Mouse (Mus musculus): Measurements from ENCODE around the gene Adamts8. TPM values are rescaled to one million over a fixed set of nuclear protein-coding genes. Genes with fewer than 3 reads are reported as not detected.
A peak's percentile ranks its signal among the peaks of the same experiment; 100 is the strongest.

The Adamts8 gene
- polyA plus RNA-seq, 1 experiment from 2014 or later, result 3.0 TPM

GRCm38 (mm10) chr9:30940328-30940727, 2.0 kb upstream of the Adamts8 start:
- no peaks in the 10 kb centered on the region for H3K9me3 ChIP-seq (ENCODE audit: control insufficient read depth, low read length)
- 4% methylated on average over 6 of the region's 6 CpGs for WGBS
- ATAC-seq (ENCODE audit: low FRiP score), result peak; percentile 29; the same call in 1 of the 2 replicates

GRCm38 (mm10) chr9:30943341-30943740, 979 bp downstream of the Adamts8 start:
- 2% methylated on average over 14 of the region's 14 CpGs for WGBS
- Histone ChIP-seq H3K27ac (no peak overlapping the region), H3K36me3 (replicated peaks; ENCODE audit: control insufficient read depth, insufficient read depth) (no peaks in the 10 kb centered on the region), H3K4me3 (replicated peaks; ENCODE audit: low read length) (peak overlapping the region; percentile 67), H3K27me3 (ENCODE audit: control insufficient read depth, insufficient read depth, low read length) (peaks cover 32% of the 10 kb centered on the region), H3K4me1 (replicated peaks; ENCODE audit: control insufficient read depth, insufficient read depth, low read length) (0 out of 2 replicates have a peak, but pooled peaks cover 12% of the 10 kb centered on the region), H3K4me2 (replicated peaks) (peak overlapping the region; percentile 98), H3K9me3 (ENCODE audit: control insufficient read depth, low read length) (no peaks in the 10 kb centered on the region), H3K9ac (peak overlapping the region; percentile 81)
- no peak for DNase-seq (ENCODE audit: low spot score)
- no peak for ATAC-seq (ENCODE audit: low FRiP score)

More at GRCm38 (mm10) chr9:30940328-30940727, 2.0 kb upstream of the Adamts8 start:
- Histone ChIP-seq H3K4me3 (replicated peaks; ENCODE audit: low read length) (no peak overlapping the region), H3K27ac (no peak overlapping the region), H3K4me2 (replicated peaks) (no peak overlapping the region), H3K36me3 (replicated peaks; ENCODE audit: control insufficient read depth, insufficient read depth) (no peaks in the 10 kb centered on the region), H3K4me1 (replicated peaks; ENCODE audit: control insufficient read depth, insufficient read depth, low read length) (0 out of 2 replicates have a peak, but pooled peaks cover 12% of the 10 kb centered on the region), H3K9ac (no peak overlapping the region), H3K27me3 (ENCODE audit: control insufficient read depth, insufficient read depth, low read length) (peaks cover 32% of the 10 kb centered on the region)
- DNase-seq (ENCODE audit: low spot score), result peak; percentile 98

DNA sequence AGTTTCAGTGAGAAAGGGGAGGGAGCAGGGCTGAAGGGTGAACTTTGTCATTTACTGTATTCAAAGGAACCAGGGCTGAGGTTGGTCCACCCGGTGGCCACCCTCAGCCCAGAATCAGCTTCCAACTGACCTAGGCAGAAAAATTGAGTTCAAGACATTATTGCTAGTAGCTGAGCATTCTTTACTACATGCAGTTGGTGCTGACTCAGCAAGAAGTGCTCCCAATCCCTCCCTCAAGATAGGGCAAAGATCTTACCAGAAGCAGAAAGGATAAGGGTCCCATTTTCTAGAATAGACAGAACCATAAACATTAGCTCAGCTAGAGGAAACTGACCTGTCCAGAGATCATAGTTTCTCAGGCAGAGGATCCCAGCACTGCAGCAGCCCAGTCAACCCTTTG, 1.9 kb downstream of the Adamts8 start:
- peak overlapping the region; percentile 98 for H3K4me2 ChIP-seq (replicated peaks)
- H3K9me3 ChIP-seq (ENCODE audit: control insufficient read depth, low read length), result no peaks in the 10 kb centered on the region
- H3K4me1 ChIP-seq (replicated peaks; ENCODE audit: control insufficient read depth, insufficient read depth, low read length), result 0 out of 2 replicates have a peak, but pooled peaks cover 12% of the 10 kb centered on the region
- peaks cover 32% of the 10 kb centered on the region for H3K27me3 ChIP-seq (ENCODE audit: control insufficient read depth, insufficient read depth, low read length)
- no peak for DNase-seq (ENCODE audit: low spot score)
- no peak for ATAC-seq (ENCODE audit: low FRiP score)
- no peak overlapping the region for H3K4me3 ChIP-seq (replicated peaks; ENCODE audit: low read length)
- WGBS, result 16% methylated on average over 1 of the region's 1 CpGs
- no peak overlapping the region for H3K9ac ChIP-seq
- H3K36me3 ChIP-seq (replicated peaks; ENCODE audit: control insufficient read depth, insufficient read depth), result no peaks in the 10 kb centered on the region
- H3K27ac ChIP-seq, result no peak overlapping the region

- 72% methylated on average over 1 of the region's 1 CpGs for WGBS
- Histone ChIP-seq H3K27me3 (ENCODE audit: control insufficient read depth, insufficient read depth, low read length) (peaks cover 32% of the 10 kb centered on the region), H3K27ac (no peak overlapping the region), H3K4me2 (replicated peaks) (no peak overlapping the region), H3K9ac (no peak overlapping the region), H3K4me1 (replicated peaks; ENCODE audit: control insufficient read depth, insufficient read depth, low read length) (0 out of 2 replicates have a peak, but pooled peaks cover 15% of the 10 kb centered on the region), H3K9me3 (ENCODE audit: control insufficient read depth, low read length) (no peaks in the 10 kb centered on the region), H3K4me3 (replicated peaks; ENCODE audit: low read length) (no peak overlapping the region), H3K36me3 (replicated peaks; ENCODE audit: control insufficient read depth, insufficient read depth) (no peaks in the 10 kb centered on the region)
- DNase-seq (ENCODE audit: low spot score) (no peak), ATAC-seq (ENCODE audit: low FRiP score) (no peak)
Observed at GRCm38 (mm10) chr9:30945276-30945675, 2.9 kb downstream of the Adamts8 start.

DNA sequence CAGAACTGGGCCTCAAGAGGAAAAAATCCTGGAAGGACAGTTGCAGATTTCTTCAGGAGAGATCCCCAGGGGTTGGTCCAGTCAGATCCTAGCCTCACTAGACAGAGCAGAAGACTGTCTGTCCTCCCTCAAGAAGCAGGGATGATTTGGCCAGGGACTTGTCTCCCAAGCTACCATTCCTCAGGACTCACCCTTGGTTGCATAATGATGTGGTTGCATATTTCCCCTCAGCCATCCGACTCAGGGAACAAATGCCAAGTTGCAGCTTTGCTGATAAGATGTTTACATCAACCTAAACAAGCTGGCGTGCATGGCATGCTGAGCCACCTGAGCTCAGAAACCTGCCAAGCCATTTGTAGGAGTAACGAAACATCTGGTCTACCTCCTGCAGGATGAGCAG, 7.1 kb downstream of the Adamts8 start:
- WGBS, result 77% methylated on average over 3 of the region's 3 CpGs
- H3K9ac ChIP-seq, result no peak overlapping the region
- no peak overlapping the region for H3K27ac ChIP-seq
- no peaks in the 10 kb centered on the region for H3K36me3 ChIP-seq (replicated peaks; ENCODE audit: control insufficient read depth, insufficient read depth)
- H3K4me2 ChIP-seq (replicated peaks), result no peak overlapping the region
- ATAC-seq (ENCODE audit: low FRiP score) (no peak), DNase-seq (ENCODE audit: low spot score) (no peak)
- 0 out of 2 replicates have a peak, but pooled peaks cover 4% of the 10 kb centered on the region for H3K4me1 ChIP-seq (replicated peaks; ENCODE audit: control insufficient read depth, insufficient read depth, low read length)
- H3K4me3 ChIP-seq (replicated peaks; ENCODE audit: low read length), result no peak overlapping the region
- no peaks in the 10 kb centered on the region for H3K9me3 ChIP-seq (ENCODE audit: control insufficient read depth, low read length)
- H3K27me3 ChIP-seq (ENCODE audit: control insufficient read depth, insufficient read depth, low read length), result peaks cover 7% of the 10 kb centered on the region

- DNase-seq (ENCODE audit: low spot score), result no peak
- peaks cover 2% of the 10 kb centered on the region for H3K27me3 ChIP-seq (ENCODE audit: control insufficient read depth, insufficient read depth, low read length)
- H3K27ac ChIP-seq, result no peak overlapping the region
- H3K4me2 ChIP-seq (replicated peaks), result no peak overlapping the region
- ATAC-seq (ENCODE audit: low FRiP score), result peak; percentile 8; the same call in 1 of the 2 replicates
- no peak overlapping the region for H3K4me3 ChIP-seq (replicated peaks; ENCODE audit: low read length)
- no peaks in the 10 kb centered on the region for H3K36me3 ChIP-seq (replicated peaks; ENCODE audit: control insufficient read depth, insufficient read depth)
- WGBS, result 79% methylated on average over 4 of the region's 4 CpGs
- no peaks in the 10 kb centered on the region for H3K9me3 ChIP-seq (ENCODE audit: control insufficient read depth, low read length)
- 0 out of 2 replicates have a peak, but pooled peaks cover 4% of the 10 kb centered on the region for H3K4me1 ChIP-seq (replicated peaks; ENCODE audit: control insufficient read depth, insufficient read depth, low read length)
- no peak overlapping the region for H3K9ac ChIP-seq
Observed at GRCm38 (mm10) chr9:30949971-30950370, 7.6 kb downstream of the Adamts8 start.

GRCm38 (mm10) chr9:30950592-30950991, 8.2 kb downstream of the Adamts8 start:
- no peak overlapping the region for H3K9ac ChIP-seq
- H3K4me1 ChIP-seq (replicated peaks; ENCODE audit: control insufficient read depth, insufficient read depth, low read length), result 0 out of 2 replicates have a peak, but pooled peaks cover 4% of the 10 kb centered on the region
- H3K36me3 ChIP-seq (replicated peaks; ENCODE audit: control insufficient read depth, insufficient read depth), result no peaks in the 10 kb centered on the region
- DNase-seq (ENCODE audit: low spot score) (peak; percentile 60), ATAC-seq (ENCODE audit: low FRiP score) (no peak)
- no peak overlapping the region for H3K4me3 ChIP-seq (replicated peaks; ENCODE audit: low read length)
- 68% methylated on average over 4 of the region's 4 CpGs for WGBS
- H3K9me3 ChIP-seq (ENCODE audit: control insufficient read depth, low read length), result no peaks in the 10 kb centered on the region
- H3K27ac ChIP-seq, result no peak overlapping the region
- H3K27me3 ChIP-seq (ENCODE audit: control insufficient read depth, insufficient read depth, low read length), result no peaks in the 10 kb centered on the region; the same call in 1 of the 2 replicates
- H3K4me2 ChIP-seq (replicated peaks), result no peak overlapping the region

DNA sequence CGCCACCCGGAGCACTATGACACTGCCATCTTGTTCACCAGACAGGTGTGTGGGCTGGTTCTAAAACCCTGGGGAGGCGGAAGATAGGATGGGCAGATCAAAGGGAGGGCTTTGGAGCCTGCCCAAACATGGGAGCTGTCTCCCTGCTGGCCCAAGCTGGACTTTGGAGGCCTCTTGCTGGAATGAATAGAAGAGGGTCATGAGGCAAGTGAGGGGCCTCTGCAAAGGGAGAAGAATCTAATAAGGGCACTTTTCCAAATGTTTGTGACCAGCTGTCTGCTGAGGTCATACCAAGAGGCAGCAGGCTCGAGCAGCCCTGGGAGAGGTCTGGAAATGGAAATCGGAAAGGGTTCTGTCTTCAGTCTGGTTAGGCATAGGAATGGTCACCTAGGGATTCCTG, 9.1 kb downstream of the Adamts8 start:
- no peaks in the 10 kb centered on the region for H3K27me3 ChIP-seq (ENCODE audit: control insufficient read depth, insufficient read depth, low read length)
- H3K9ac ChIP-seq, result no peak overlapping the region
- no peaks in the 10 kb centered on the region for H3K36me3 ChIP-seq (replicated peaks; ENCODE audit: control insufficient read depth, insufficient read depth)
- no peak overlapping the region for H3K4me2 ChIP-seq (replicated peaks)
- no peaks in the 10 kb centered on the region for H3K9me3 ChIP-seq (ENCODE audit: control insufficient read depth, low read length)
- H3K27ac ChIP-seq, result no peak overlapping the region
- WGBS, result 85% methylated on average over 5 of the region's 5 CpGs
- 0 out of 2 replicates have a peak, but pooled peaks cover 4% of the 10 kb centered on the region for H3K4me1 ChIP-seq (replicated peaks; ENCODE audit: control insufficient read depth, insufficient read depth, low read length)
- no peak for DNase-seq (ENCODE audit: low spot score)
- H3K4me3 ChIP-seq (replicated peaks; ENCODE audit: low read length), result no peak overlapping the region
- ATAC-seq (ENCODE audit: low FRiP score), result no peak

DNA sequence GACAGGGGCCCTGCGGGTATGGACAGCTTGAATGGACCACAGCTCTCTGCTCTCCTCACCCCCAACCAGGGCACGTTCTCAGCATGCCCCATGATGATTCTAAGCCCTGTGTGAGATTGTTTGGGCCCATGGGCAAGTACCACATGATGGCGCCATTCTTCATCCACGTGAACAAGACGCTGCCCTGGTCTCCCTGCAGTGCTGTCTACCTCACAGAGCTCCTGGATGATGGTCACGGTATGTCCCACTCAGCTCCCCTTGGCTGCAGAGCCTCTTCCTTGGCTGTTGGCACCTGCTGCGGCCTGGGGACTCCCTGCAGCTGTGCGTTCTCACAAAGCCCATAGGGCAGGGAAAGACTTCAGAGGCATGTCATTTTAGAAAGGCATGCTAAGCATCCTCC, 10.9 kb downstream of the Adamts8 start:
- Histone ChIP-seq H3K9me3 (ENCODE audit: control insufficient read depth, low read length) (no peaks in the 10 kb centered on the region), H3K27me3 (ENCODE audit: control insufficient read depth, insufficient read depth, low read length) (no peaks in the 10 kb centered on the region), H3K4me2 (replicated peaks) (no peak overlapping the region), H3K4me3 (replicated peaks; ENCODE audit: low read length) (no peak overlapping the region), H3K27ac (no peak overlapping the region), H3K36me3 (replicated peaks; ENCODE audit: control insufficient read depth, insufficient read depth) (no peaks in the 10 kb centered on the region), H3K9ac (no peak overlapping the region), H3K4me1 (replicated peaks; ENCODE audit: control insufficient read depth, insufficient read depth, low read length) (0 out of 2 replicates have a peak, but pooled peaks cover 4% of the 10 kb centered on the region)
- WGBS, result 67% methylated on average over 8 of the region's 8 CpGs
- DNase-seq (ENCODE audit: low spot score) (no peak), ATAC-seq (ENCODE audit: low FRiP score) (no peak)

- DNase-seq (ENCODE audit: low spot score) (no peak), ATAC-seq (ENCODE audit: low FRiP score) (no peak)
- no peak overlapping the region for H3K27ac ChIP-seq
- no peak overlapping the region for H3K4me2 ChIP-seq (replicated peaks)
- no peaks in the 10 kb centered on the region for H3K36me3 ChIP-seq (replicated peaks; ENCODE audit: control insufficient read depth, insufficient read depth)
- H3K4me3 ChIP-seq (replicated peaks; ENCODE audit: low read length), result no peak overlapping the region
- no peak overlapping the region for H3K9ac ChIP-seq
- no peaks in the 10 kb centered on the region for H3K27me3 ChIP-seq (ENCODE audit: control insufficient read depth, insufficient read depth, low read length)
- no peaks in the 10 kb centered on the region for H3K9me3 ChIP-seq (ENCODE audit: control insufficient read depth, low read length)
- H3K4me1 ChIP-seq (replicated peaks; ENCODE audit: control insufficient read depth, insufficient read depth, low read length), result 0 out of 2 replicates have a peak, but pooled peaks cover 1% of the 10 kb centered on the region
- 94% methylated on average over 9 of the region's 9 CpGs for WGBS
Observed at GRCm38 (mm10) chr9:30955246-30955645, 12.9 kb downstream of the Adamts8 start.

Measured in hindbrain, embryonic 14.5 days (tissue).